ENCODE assay signal across 13 mouse cellular contexts in the genomic region with DNA sequence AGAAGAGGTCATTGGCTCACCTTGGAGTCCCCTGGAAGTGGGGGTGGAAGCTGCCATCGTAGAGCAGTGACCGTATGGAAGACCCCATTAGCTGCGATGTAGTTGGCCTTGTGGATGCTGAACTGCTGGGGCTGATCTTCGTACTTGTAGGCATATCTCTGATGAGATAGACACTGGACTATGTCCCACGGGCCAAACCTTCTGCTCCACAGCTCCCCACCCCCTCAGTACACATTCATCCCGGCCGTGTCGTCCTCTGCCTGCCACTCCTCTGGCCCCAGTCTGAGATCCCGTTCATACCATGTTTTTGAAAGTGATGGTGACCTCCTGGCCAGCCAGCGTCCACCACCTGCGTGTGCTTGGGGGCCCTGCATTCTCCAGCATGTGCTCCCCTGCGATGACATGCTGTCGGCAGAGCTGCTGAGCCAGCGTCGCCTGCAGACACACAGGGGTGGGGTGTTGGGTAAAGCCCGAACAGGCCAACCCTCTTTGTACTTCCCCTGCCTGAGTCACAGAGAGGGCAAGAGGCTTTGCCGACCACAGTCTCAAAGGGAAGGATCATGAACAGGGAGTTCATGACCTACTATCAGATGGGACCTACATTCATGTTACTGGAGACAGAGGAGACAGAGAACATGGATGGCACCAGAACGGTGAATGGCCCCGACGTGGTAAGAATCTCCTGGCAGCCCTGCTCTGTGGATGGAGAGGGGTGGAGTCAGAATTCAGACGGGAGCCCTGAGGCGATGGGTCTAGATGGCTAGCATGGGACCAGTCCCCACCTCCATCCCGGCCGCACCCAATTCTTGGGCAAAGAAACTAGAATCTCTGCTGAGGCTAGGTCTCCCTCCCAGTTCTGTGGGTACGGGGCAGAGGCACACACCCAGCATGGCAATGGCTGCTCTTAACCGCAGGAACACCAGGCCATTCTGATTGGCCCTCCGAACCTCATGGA. TPM values are rescaled to one million over a fixed set of nuclear protein-coding genes. Genes with fewer than 3 reads are reported as not detected.
DNase-seq lines count a peak whose midpoint lies in the region; ATAC-seq and TF ChIP-seq lines count a peak whose summit lies in the region.
"Had no signal": no experiment of that assay in that cellular context is flagged by ENCODE, and none has a peak within 500 bp of the region (broad histone marks: within the 10 kb centered on the region; RNA-seq: fewer than 3 reads in every experiment).

No protein-coding gene starts in this region.

- in situ Hi-C loops in CH12.LX (cut with MboI; ENCODE audit: low pct_ligation_motif_present, low pct_unique_long_range_greater_than_20kb, low sequenced_read_pairs), result no loop called here

- H3K9ac ChIP-seq in CH12.LX (ENCODE audit: insufficient read depth, low read depth), result no peak overlapping the region
- no peak overlapping the region for H3K9ac ChIP-seq in intestine, embryonic 15.5 days
- H3K9ac ChIP-seq in midbrain, embryonic 14.5 days (replicated peaks; ENCODE audit: low read length), result no peak overlapping the region
- H3K9ac ChIP-seq in kidney, embryonic 15.5 days, result no peak overlapping the region
- H3K9ac ChIP-seq: lung, embryonic 15.5 days; midbrain, embryonic 15.5 days had no signal

- H3K36me3 ChIP-seq in CH12.LX (replicated peaks in 1 of 2; ENCODE audit: control insufficient read depth in 1 of 2, insufficient read depth in 1 of 2, low read length in 1 of 2), result peaks cover 0 to 26% of the 10 kb centered on the region in 2 experiments
- H3K36me3 ChIP-seq in intestine, embryonic 15.5 days, result no peaks in the 10 kb centered on the region
- H3K36me3 ChIP-seq in midbrain, embryonic 14.5 days (ENCODE audit: control insufficient read depth, insufficient read depth, low read length), result no peaks in the 10 kb centered on the region
- no peaks in the 10 kb centered on the region for H3K36me3 ChIP-seq in kidney, embryonic 15.5 days
- H3K36me3 ChIP-seq: forebrain, embryonic 10.5 days; lung, embryonic 15.5 days; midbrain, embryonic 15.5 days had no signal

- no peaks in the 10 kb centered on the region for H3K79me2 ChIP-seq in CH12.LX (replicated peaks; ENCODE audit: control insufficient read depth, extremely low read depth, insufficient read depth, poor library complexity, severe bottlenecking)

- no peaks in the 10 kb centered on the region for H3K9me3 ChIP-seq in CH12.LX (replicated peaks; ENCODE audit: low read length)
- no peaks in the 10 kb centered on the region for H3K9me3 ChIP-seq in intestine, embryonic 15.5 days
- H3K9me3 ChIP-seq in midbrain, embryonic 14.5 days (ENCODE audit: control insufficient read depth, low read length), result no peaks in the 10 kb centered on the region
- no peaks in the 10 kb centered on the region for H3K9me3 ChIP-seq in kidney, embryonic 15.5 days (replicated peaks)
- H3K9me3 ChIP-seq: forebrain, embryonic 10.5 days; lung, embryonic 15.5 days; midbrain, embryonic 15.5 days had no signal

- no peak overlapping the region for H3K27ac ChIP-seq in CH12.LX (ENCODE audit: insufficient read depth, low read depth)
- no peak overlapping the region for H3K27ac ChIP-seq in intestine, embryonic 15.5 days
- H3K27ac ChIP-seq in midbrain, embryonic 14.5 days (replicated peaks; ENCODE audit: low read depth, low read length), result no peak overlapping the region
- no peak overlapping the region for H3K27ac ChIP-seq in kidney, embryonic 15.5 days
- H3K27ac ChIP-seq: forebrain, embryonic 10.5 days; lung, embryonic 15.5 days; midbrain, embryonic 15.5 days had no signal

- dilution Hi-C loops in CH12.LX (cut with MboI; ENCODE audit: extremely low pct_ligation_motif_present, extremely low pct_unique_long_range_greater_than_20kb, low sequenced_read_pairs), result no loop called here

- no peak for TF ChIP-seq CTCF in CH12.LX (conservative IDR thresholded peaks at IDR 0.05 in 1 of 2, IDR thresholded peaks at IDR 0.05 in 1 of 2; ENCODE audit: low read depth in 2 of 2, low read length in 2 of 2)

- H3K27me3 ChIP-seq in CH12.LX (replicated peaks), result no peaks in the 10 kb centered on the region
- H3K27me3 ChIP-seq in intestine, embryonic 15.5 days (replicated peaks), result no peaks in the 10 kb centered on the region
- H3K27me3 ChIP-seq in midbrain, embryonic 14.5 days (ENCODE audit: control insufficient read depth, insufficient read depth, low read length), result no peaks in the 10 kb centered on the region
- H3K27me3 ChIP-seq in kidney, embryonic 15.5 days, result no peaks in the 10 kb centered on the region
- H3K27me3 ChIP-seq: lung, embryonic 15.5 days; midbrain, embryonic 15.5 days had no signal

- peak overlapping the region; percentile 28 to 49 (median 46) for H3K4me3 ChIP-seq in CH12.LX (replicated peaks in 1 of 3; ENCODE audit: low read depth in 2 of 3, low read length in 2 of 3, poor library complexity in 1 of 3)
- no peak overlapping the region for H3K4me3 ChIP-seq in intestine, embryonic 15.5 days (replicated peaks)
- no peak overlapping the region for H3K4me3 ChIP-seq in midbrain, embryonic 14.5 days (replicated peaks; ENCODE audit: low read depth, low read length)
- H3K4me3 ChIP-seq in kidney, embryonic 15.5 days (replicated peaks), result no peak overlapping the region
- H3K4me3 ChIP-seq: forebrain, embryonic 10.5 days; lung, embryonic 15.5 days; midbrain, embryonic 15.5 days had no signal

- ATAC-seq in intestine, embryonic 15.5 days, result peak; percentile 71
- ATAC-seq in megakaryocyte, adult 5-6 weeks (ENCODE audit: poor library complexity, severe bottlenecking), result peak; percentile 96
- no peak for ATAC-seq in midbrain, embryonic 14.5 days (ENCODE audit: low FRiP score, low TSS enrichment)
- no peak for ATAC-seq in kidney, embryonic 15.5 days (replicated peaks; ENCODE audit: low FRiP score)
- ATAC-seq: midbrain, embryonic 15.5 days had no signal

- H3K4me2 ChIP-seq in CH12.LX (ENCODE audit: insufficient read depth, low read depth, poor library complexity, severe bottlenecking), result peak overlapping the region; percentile 41
- H3K4me2 ChIP-seq in intestine, embryonic 15.5 days (replicated peaks), result peak overlapping the region; percentile 31; the same call in 1 of the 2 replicates
- no peak overlapping the region for H3K4me2 ChIP-seq in midbrain, embryonic 14.5 days (ENCODE audit: low read length)
- no peak overlapping the region for H3K4me2 ChIP-seq in kidney, embryonic 15.5 days
- H3K4me2 ChIP-seq: lung, embryonic 15.5 days; midbrain, embryonic 15.5 days had no signal

- no peak for TF ChIP-seq EP300 in CH12.LX (IDR thresholded peaks at IDR 0.05; ENCODE audit: low read length)

- 66% methylated on average over 27 of the region's 27 CpGs for WGBS in intestine, embryonic 15.5 days
- WGBS in midbrain, embryonic 14.5 days, result 86% methylated on average over 27 of the region's 27 CpGs
- 78% methylated on average over 27 of the region's 27 CpGs for whole genome bisulfite sequencing in kidney, embryonic 15.5 days

- TF ChIP-seq RAD21 in CH12.LX (IDR thresholded peaks at IDR 0.05; ENCODE audit: low read depth, low read length), result no peak

- DNase-seq in 3134 (ENCODE audit: extremely low read depth, insufficient read length, low spot score), result peak; percentile 34
- peak; percentile 67 for DNase-seq in CH12.LX (ENCODE audit: extremely low read depth)
- no peak for DNase-seq in midbrain, embryonic 14.5 days
- no peak for DNase-seq in cerebellum, postnatal 25 days
- no peak for DNase-seq in embryo, embryonic 11 days
- DNase-seq: gastrocnemius, postnatal 10 days; heart, postnatal 4 days had no signal

- H3K4me1 ChIP-seq in CH12.LX (ENCODE audit: control insufficient read depth in 1 of 2, insufficient read depth in 2 of 2), result peaks cover 20 to 53% of the 10 kb centered on the region in 2 experiments
- H3K4me1 ChIP-seq in intestine, embryonic 15.5 days (replicated peaks), result no peaks in the 10 kb centered on the region
- H3K4me1 ChIP-seq in midbrain, embryonic 14.5 days (ENCODE audit: control insufficient read depth, insufficient read depth, low read length), result no peaks in the 10 kb centered on the region
- peaks cover 29% of the 10 kb centered on the region for H3K4me1 ChIP-seq in kidney, embryonic 15.5 days
- H3K4me1 ChIP-seq: lung, embryonic 15.5 days; midbrain, embryonic 15.5 days had no signal

- no peak for TF ChIP-seq POLR2A in CH12.LX (IDR thresholded peaks at IDR 0.05; ENCODE audit: low read depth, low read length)

RNA-seq across cellular contexts. Expression of a gene that starts 8.0 kb away (rescaled TPM):
- total RNA-seq in CH12.LX (2012; rRNA removed) (3.9 and 4.4 TPM in 2 replicates), CH12.LX (2014; rRNA removed) (4.6 and 5.8 TPM in 2 replicates)
- polyA plus RNA-seq in CH12.LX (2012; ENCODE audit: insufficient read length, low read depth), result 11.2 TPM in 2 replicates
- polyA plus RNA-seq in intestine, embryonic 15.5 days (2015; fragmentation: Nextera tagmentation; extraction: Ambion mirVana), result 32.3 and 32.5 TPM in 2 replicates
- total RNA-seq in megakaryocyte, adult 5-6 weeks (2015), result 0.27 TPM in 1 of 2 replicates, not detected in the other
- 0.40 and 1.0 TPM in 2 replicates for total RNA-seq in megakaryocyte, adult 5-6 weeks (2017)
- 6.6 and 26.6 TPM in 2 replicates for polyA plus RNA-seq in midbrain, embryonic 14.5 days (2014; fragmentation: Nextera tagmentation; extraction: Ambion mirVana)
- 32.6 and 40.6 TPM in 2 replicates for polyA plus RNA-seq in kidney, embryonic 15.5 days (2015; fragmentation: Nextera tagmentation; extraction: Ambion mirVana)

RNA-seq across cellular contexts. Expression of a gene that starts 29.6 kb away (rescaled TPM):
- 41.6 and 52.5 TPM in 2 replicates for total RNA-seq in CH12.LX (2012; rRNA removed)
- 2.9 and 4.0 TPM in 2 replicates for total RNA-seq in CH12.LX (2014; rRNA removed)
- 3.3 and 5.7 TPM in 2 replicates for polyA plus RNA-seq in CH12.LX (2012; ENCODE audit: insufficient read length, low read depth)
- polyA plus RNA-seq in intestine, embryonic 15.5 days (2015; fragmentation: Nextera tagmentation; extraction: Ambion mirVana), result 261 and 315 TPM in 2 replicates
- total RNA-seq in megakaryocyte, adult 5-6 weeks (2015), result 20.6 and 21.0 TPM in 2 replicates
- 24.1 and 29.0 TPM in 2 replicates for total RNA-seq in megakaryocyte, adult 5-6 weeks (2017)
- polyA plus RNA-seq in midbrain, embryonic 14.5 days (2014; fragmentation: Nextera tagmentation; extraction: Ambion mirVana), result 234 and 284 TPM in 2 replicates
- 373 and 384 TPM in 2 replicates for polyA plus RNA-seq in kidney, embryonic 15.5 days (2015; fragmentation: Nextera tagmentation; extraction: Ambion mirVana)

RNA-seq across cellular contexts. Expression of a gene that starts 31.7 kb away (rescaled TPM):
- total RNA-seq in CH12.LX (2012; rRNA removed) (38.0 and 45.8 TPM in 2 replicates), CH12.LX (2014; rRNA removed) (13.5 and 19.1 TPM in 2 replicates)
- polyA plus RNA-seq in CH12.LX (2012; ENCODE audit: insufficient read length, low read depth), result 24.0 and 26.1 TPM in 2 replicates
- polyA plus RNA-seq in intestine, embryonic 15.5 days (2015; fragmentation: Nextera tagmentation; extraction: Ambion mirVana), result 90.1 TPM in 2 replicates
- 65.2 and 73.3 TPM in 2 replicates for total RNA-seq in megakaryocyte, adult 5-6 weeks (2015)
- total RNA-seq in megakaryocyte, adult 5-6 weeks (2017), result 34.8 and 42.5 TPM in 2 replicates
- 64.8 and 77.7 TPM in 2 replicates for polyA plus RNA-seq in midbrain, embryonic 14.5 days (2014; fragmentation: Nextera tagmentation; extraction: Ambion mirVana)
- polyA plus RNA-seq in kidney, embryonic 15.5 days (2015; fragmentation: Nextera tagmentation; extraction: Ambion mirVana), result 98.1 and 112 TPM in 2 replicates

RNA-seq across cellular contexts. Expression of a gene that starts 47.6 kb away (rescaled TPM):
- total RNA-seq in CH12.LX (2012; rRNA removed), result 0.25 and 0.29 TPM in 2 replicates
- 0.63 and 0.86 TPM in 2 replicates for total RNA-seq in CH12.LX (2014; rRNA removed)
- 0.66 and 1.0 TPM in 2 replicates for polyA plus RNA-seq in CH12.LX (2012; ENCODE audit: insufficient read length, low read depth)
- 3.3 and 6.4 TPM in 2 replicates for polyA plus RNA-seq in intestine, embryonic 15.5 days (2015; fragmentation: Nextera tagmentation; extraction: Ambion mirVana)
- total RNA-seq in megakaryocyte, adult 5-6 weeks (2015), result 0.71 TPM in 1 of 2 replicates, not detected in the other
- total RNA-seq in megakaryocyte, adult 5-6 weeks (2017), result not detected in 2 replicates
- polyA plus RNA-seq in midbrain, embryonic 14.5 days (2014; fragmentation: Nextera tagmentation; extraction: Ambion mirVana), result 2.1 and 2.6 TPM in 2 replicates
- polyA plus RNA-seq in kidney, embryonic 15.5 days (2015; fragmentation: Nextera tagmentation; extraction: Ambion mirVana), result 19.5 and 33.2 TPM in 2 replicates

RNA-seq across cellular contexts. Expression of a gene that starts 56.3 kb away (rescaled TPM):
- total RNA-seq in CH12.LX (2012; rRNA removed) (76.1 and 85.2 TPM in 2 replicates), CH12.LX (2014; rRNA removed) (43.1 and 46.3 TPM in 2 replicates)
- 149 and 180 TPM in 2 replicates for polyA plus RNA-seq in CH12.LX (2012; ENCODE audit: insufficient read length, low read depth)
- polyA plus RNA-seq in intestine, embryonic 15.5 days (2015; fragmentation: Nextera tagmentation; extraction: Ambion mirVana), result 280 and 297 TPM in 2 replicates
- total RNA-seq in megakaryocyte, adult 5-6 weeks (2015), result 74.8 and 95.0 TPM in 2 replicates
- 65.6 and 79.0 TPM in 2 replicates for total RNA-seq in megakaryocyte, adult 5-6 weeks (2017)
- 280 and 343 TPM in 2 replicates for polyA plus RNA-seq in midbrain, embryonic 14.5 days (2014; fragmentation: Nextera tagmentation; extraction: Ambion mirVana)
- 351 and 428 TPM in 2 replicates for polyA plus RNA-seq in kidney, embryonic 15.5 days (2015; fragmentation: Nextera tagmentation; extraction: Ambion mirVana)

Comparison
In these comparisons a context has a peak if more than half of its experiments do, and no peak if none do; other contexts are left out.
1. DNase-seq: peak in 3134 (single experiment) and CH12.LX (single experiment); none in midbrain, embryonic 14.5 days (single experiment), cerebellum, postnatal 25 days (0 of 2) and embryo, embryonic 11 days (single experiment).
2. H3K4me2 ChIP-seq: peak in CH12.LX (single experiment) and intestine, embryonic 15.5 days (single experiment); none in midbrain, embryonic 14.5 days (single experiment) and kidney, embryonic 15.5 days (single experiment).
3. H3K4me3 ChIP-seq: peak in CH12.LX (3 of 3); none in intestine, embryonic 15.5 days (single experiment), midbrain, embryonic 14.5 days (single experiment) and kidney, embryonic 15.5 days (single experiment).
4. ATAC-seq: peak in intestine, embryonic 15.5 days (single experiment) and megakaryocyte, adult 5-6 weeks (single experiment); none in midbrain, embryonic 14.5 days (single experiment) and kidney, embryonic 15.5 days (single experiment).
5. RNA of a gene that starts 29.6 kb away (polyA plus RNA-seq): 373 to 384 TPM in kidney, embryonic 15.5 days, 234 to 284 TPM in midbrain, embryonic 14.5 days and 261 to 315 TPM in intestine, embryonic 15.5 days; 3.3 to 5.7 TPM in CH12.LX; every median in the first group is over 10 times any median in the second.